Mouse (Mus musculus) retina, postnatal 1 day (tissue): ENCODE results near the gene Uap1.

Experiments used
- DNase-seq: peaks from one replicate; pipeline ENCODE4 v3.0.0-alpha.2; 2012

Gene Uap1

DNA sequence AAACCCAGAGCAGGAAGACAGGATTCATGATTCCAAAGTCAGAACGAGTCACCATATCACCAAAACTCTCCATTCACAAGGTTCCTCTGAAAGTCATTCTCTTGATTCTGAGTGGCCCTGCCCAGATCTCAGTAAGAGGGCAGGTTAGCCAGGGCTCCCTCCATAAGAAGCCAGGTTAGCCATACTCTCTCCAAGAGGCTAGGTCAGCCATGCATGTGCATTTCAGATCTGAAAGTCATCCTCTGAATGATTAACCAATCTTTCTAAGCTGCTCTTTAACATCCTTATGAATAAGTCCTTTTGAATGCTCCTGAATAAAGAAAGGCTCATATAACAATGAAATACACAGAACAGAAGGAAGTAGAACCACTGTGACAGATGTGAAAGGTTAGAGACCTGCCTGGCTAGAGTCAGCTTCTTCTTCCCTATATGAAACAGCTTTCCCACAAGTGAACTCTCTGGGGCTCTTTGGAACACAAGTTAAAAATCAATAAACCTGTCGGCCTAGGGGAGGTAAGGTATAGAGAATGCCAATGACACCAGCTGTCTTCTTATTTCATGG lies 10.6 kb downstream of the Uap1 start:
- DNase-seq = no peak

- no peak for DNase-seq
These were observed 11.3 kb downstream of the Uap1 start for GRCm38 (mm10) chr1:170163398-170163943.

DNA sequence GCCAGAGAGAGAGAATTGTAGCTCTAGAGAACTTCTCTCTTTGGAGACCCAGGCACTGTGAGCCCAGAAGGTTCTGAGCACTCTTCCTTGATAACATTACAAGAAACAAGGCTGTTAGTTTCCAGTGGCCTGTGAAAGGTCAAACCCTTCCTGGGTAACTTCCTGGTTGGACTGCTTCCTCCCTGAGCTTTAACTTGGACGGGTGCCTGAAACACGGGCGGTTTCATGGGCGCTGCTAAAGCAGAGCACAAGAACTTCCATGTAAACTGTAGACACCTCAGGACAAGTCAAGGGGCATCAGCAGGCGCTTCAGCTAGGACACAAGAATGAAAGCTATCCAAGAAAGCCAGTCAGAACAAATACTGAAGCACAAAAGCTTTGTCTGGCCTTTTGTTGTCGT lies 12.9 kb downstream of the Uap1 start:
- DNase-seq = no peak

DNA sequence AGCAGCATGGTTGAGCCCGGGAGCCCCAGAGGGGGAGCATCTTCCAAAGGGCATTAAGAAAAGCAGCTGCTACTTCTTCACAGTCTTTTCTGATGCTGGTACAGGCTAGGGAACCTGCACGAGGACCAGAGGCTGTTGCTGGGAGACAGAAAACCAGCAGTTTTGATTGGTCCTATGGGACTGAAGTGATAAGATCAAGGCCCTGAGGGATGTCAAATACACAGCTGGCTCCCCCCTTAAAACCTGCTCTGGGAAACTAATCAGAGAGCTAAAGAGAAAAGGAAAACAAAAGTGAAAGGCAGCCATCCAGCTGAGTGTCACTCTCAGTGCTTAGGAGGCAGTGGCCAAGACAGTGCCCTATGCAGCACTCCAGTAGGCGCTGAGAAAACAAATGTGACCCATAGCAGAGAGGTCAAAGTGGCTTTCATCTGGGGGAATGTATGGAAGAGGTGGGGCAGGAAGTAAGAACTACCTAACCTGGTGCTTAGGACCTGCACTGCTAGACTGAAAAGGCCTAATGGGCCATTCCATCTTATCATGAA lies 14.3 kb downstream of the Uap1 start:
- DNase-seq = no peak

DNA sequence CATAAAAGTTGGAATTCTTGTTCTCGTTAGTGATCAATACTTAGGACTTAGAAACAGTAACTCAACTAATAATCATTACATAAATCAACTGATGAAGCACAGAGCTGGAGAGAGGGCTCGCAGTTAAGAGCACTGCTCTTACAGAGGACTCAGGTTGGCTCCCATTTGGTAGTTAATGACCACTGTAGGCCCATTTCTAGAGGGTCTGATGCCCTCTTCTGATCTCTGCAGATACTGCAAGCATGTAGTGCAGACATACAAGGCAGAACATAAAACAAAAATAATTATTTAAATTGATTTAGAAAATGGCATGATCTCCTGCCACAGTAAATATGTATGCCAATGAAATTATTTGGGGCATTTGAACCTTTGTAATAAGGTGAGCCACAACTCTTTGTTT lies 15.1 kb downstream of the Uap1 start:
- DNase-seq = no peak

DNA sequence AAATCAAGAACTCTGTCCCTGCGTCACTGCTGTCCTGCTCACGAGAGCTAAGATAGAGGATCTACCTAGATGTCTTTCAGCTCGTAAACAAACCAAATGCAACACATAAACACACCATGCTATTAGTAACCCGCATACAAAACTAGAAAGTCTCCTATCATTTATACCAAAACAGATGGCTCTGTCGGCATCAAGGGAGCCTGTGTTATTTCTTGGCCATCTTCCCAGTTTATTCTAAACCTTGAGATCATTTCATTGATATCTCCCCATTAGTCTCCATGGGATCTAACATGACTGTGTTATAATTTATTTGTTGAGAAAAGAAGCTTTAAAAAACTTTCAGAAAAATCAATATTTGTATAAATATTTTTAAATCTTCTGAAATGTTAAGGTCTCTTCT lies 19.0 kb downstream of the Uap1 start:
- DNase-seq = no peak

DNA sequence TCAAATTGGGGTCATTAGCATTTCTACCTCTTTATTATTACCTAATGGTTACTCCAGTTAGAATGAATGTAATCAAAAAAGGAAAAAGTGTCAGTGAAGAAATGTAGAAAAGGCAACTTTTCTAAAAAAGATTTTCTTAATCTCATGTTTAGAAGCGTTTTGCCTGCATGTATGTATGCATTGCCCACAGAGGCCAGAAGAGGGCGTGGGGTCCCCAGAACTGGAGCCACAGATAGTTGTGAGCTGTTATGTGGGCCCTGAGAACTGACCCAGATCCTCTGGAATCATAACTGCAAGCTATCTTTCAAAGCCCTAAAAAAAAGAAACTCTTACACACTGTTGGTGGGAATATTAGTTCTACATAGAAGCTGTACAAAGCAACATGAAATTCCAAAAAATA lies 19.5 kb downstream of the Uap1 start:
- DNase-seq = no peak

DNA sequence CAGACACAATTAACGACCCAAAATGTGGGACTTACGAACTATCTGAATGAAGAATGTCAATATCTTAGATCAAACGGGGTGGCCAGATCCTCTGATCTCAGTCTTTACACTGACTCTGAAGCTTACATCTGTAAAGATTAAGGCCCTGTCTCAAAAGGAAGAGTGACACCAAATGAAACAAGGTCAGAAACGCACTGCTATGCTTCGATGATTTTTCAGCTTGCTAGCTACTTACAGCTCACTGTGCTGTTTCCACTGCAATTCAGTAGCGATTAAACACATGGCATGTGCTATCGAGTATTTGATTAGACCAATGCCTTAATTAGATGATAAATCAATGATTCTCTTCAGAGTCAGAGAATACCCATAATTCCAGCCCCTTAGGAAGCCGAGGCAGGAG lies 20.8 kb downstream of the Uap1 start:
- no peak for DNase-seq

GRCm38 (mm10) chr1:170152552-170152951 lies 22.2 kb downstream of the Uap1 start:
- DNase-seq = no peak

DNA sequence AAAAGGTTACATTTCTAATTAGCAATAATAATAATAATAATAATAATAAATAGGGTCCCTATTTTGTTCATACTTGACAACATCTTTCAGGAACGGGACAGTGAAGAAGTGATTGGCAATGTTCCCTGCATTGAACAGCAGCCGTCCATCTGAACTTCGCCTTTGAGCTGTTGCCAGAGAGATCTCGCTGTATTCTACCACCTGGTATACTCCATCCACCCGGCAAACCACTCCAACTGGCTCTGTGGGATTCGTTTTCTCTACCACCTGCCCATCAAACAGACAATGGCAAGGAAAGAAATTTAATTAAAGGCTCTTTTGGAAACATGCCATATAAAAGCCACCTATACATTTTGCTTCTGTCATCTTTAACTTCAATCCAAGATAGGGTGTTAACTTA lies 23.9 kb downstream of the Uap1 start:
- DNase-seq = no peak

GRCm38 (mm10) chr1:170149756-170150155 lies 25.0 kb downstream of the Uap1 start:
- DNase-seq = no peak

- no peak for DNase-seq
These were observed 26.2 kb downstream of the Uap1 start for GRCm38 (mm10) chr1:170148536-170148935.

- no peak for DNase-seq
These were observed 26.9 kb downstream of the Uap1 start for GRCm38 (mm10) chr1:170147651-170148448.

DNA sequence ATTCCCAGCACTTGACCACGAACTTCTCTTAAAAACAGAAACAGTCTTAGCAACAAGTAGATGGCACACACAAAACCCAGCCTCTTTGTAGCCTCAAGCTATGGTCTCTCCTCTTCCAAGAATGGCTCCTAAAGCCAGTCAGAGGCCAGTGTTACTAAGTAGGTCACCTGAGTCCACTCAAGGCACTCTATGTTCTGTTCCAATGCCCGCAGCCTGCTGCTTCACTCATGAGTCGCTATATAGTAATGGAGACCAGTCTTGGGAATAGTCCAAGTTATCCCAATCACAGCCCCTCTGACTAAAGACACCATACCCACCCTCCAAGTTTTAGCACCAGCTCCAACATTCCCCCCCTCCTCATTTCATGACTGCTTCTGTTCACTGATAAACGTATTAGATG lies 29.2 kb downstream of the Uap1 start:
- DNase-seq = peak; percentile 4

DNA sequence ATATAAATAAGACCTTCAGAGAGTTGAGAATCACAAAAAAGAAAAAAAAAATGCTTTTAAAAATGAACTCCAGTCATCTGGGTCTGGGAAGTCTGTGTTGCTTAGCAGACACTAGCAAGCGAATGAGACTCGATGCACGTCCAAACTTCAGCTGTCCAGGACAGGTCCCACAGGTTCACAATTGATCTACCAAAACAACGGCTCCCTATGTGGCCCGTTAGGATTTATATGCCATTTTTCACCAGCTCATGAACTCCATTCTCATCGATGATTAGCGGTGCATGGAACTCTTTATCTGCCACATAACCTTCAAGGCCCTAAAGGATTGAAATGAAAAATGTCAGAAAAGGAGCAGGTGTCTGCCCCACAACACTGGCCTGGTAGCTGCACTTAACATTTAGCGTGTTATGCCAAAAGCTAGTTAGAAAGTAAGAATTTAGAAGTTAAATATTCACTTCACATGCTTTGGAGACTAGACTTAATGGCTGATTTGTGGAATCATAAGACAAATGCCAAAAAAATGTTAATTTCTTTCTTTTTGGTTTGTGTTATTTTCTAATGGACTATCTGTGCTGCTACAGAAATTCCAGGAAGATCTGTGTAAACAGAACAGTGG lies 32.4 kb downstream of the Uap1 start:
- no peak for DNase-seq

- DNase-seq = no peak
These were observed 33.1 kb downstream of the Uap1 start for GRCm38 (mm10) chr1:170141626-170142025.

GRCm38 (mm10) chr1:170136351-170137009 lies 38.3 kb downstream of the Uap1 start:
- peak; percentile 70 for DNase-seq

GRCm38 (mm10) chr1:170134264-170134663 lies 40.5 kb downstream of the Uap1 start:
- DNase-seq = no peak

DNA sequence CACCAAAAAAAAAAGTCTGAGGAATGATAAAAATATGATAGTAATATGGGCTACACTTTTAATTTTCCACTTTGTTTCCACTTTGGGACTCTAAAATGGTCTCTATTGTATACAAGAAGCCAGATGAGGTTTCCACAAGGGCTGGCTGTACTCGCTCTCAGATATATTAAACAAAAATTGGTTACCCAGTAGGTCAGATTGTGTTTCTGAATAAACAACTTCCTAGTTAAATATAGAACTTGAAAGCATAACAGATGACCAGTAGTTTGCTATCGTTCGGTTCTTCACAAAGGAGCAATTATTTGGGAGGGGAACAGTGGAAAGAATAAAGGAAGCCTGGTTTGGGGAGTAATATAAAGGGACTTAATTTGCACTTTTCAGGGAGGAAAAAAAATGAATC lies 43.8 kb downstream of the Uap1 start:
- DNase-seq = no peak

- no peak for DNase-seq
These were observed 50.1 kb downstream of the Uap1 start for GRCm38 (mm10) chr1:170124644-170125043.

DNA sequence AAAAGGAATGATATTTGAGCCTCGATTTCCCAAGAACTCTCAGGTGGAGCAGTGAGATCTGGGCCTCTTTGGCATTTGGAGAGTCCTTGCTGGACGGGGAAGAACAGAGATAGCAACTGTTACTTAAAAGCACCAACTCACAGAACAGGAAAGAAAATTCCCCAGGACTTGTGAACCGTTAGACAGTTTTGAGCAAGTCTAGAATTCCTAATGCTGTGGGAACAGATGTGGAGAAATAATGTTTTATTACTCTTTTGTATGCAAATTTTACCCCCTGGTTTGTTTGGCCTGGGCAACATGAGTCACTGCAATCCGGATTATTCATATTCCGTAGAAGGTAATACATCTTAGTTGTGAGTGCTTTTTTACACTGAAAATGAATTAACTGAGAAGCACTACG lies 61.1 kb downstream of the Uap1 start:
- DNase-seq = no peak

DNA sequence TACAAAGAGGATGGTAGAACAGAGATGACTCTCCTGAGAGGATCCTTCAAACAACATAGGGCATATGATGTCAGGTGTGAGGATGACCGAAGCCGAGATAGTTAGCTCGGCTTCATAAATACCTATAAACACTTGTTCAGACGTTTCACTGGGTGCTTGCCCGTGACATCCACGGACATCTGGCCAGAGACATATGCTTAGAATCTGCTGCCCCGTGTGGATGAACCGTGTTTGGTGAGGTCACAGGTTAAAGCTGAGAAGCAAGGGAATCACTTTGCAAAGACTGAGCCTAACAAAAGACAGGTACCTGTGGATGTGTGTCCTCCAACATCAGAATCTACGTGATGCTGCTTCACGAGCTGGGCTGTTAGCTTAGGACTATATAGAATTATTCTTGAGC lies 62.5 kb downstream of the Uap1 start:
- no peak for DNase-seq

DNA sequence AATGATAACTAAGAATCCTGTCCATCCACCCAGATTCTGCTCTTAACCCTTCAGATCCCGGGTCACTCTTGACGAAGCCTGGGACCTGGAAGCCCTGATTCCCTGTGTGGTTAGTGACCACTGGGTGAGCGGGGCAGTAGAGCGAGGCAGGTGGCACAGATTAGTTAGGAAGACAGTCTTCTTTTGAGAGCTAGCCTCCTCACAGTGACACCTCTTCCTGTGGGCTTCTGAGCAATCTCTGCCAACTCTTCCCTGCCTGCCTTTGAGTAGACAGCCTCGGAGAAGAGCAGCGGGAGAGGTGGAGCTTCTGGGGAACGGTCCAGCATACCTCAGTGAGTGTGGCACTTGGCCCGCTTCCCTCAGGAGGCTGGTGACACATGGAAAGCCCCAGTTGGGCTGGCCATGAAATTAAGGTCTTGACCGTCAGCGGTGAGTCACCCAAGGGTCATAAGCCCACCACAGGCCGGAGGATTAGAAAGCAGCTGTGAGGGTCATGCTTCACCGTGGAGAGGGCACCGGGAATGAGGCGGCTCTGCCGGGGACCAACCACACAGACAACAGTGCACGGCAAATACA lies 63.0 kb downstream of the Uap1 start:
- DNase-seq = peak; percentile 5
